Mouse (Mus musculus) neutrophil, adult 5-6 weeks (primary cell): Measurements from ENCODE around the gene Ccdc171. TPM values are rescaled to one million over a fixed set of nuclear protein-coding genes. Genes with fewer than 3 reads are reported as not detected.
"Not testable (repeated sequence)": the region's sequence is repeated elsewhere in the genome, so short reads cannot be mapped to it uniquely, and the experiment has no call there.

Source experiments
- ATAC-seq: fragments of 151-379, 151-347 bp; 2 replicates; pipeline ENCODE4 v1.8.0; 2017; ENCODE audit warnings: mild to moderate bottlenecking, moderate TSS enrichment; ENCODE audit not compliant: insufficient number of reproducible peaks, poor library complexity, low FRiP score, severe bottlenecking; ENCODE audit errors: extremely low read depth
- total RNA-seq: library from RNA; stranded (forward); fragments of 200-1000 nt; gene quantifications from 2 replicates; pipeline ENCODE4 v1.2.3, GENCODE M21; 2017

Ccdc171 gene
- total RNA-seq, 1 experiment from 2014 or later, result 22.3 TPM

DNA sequence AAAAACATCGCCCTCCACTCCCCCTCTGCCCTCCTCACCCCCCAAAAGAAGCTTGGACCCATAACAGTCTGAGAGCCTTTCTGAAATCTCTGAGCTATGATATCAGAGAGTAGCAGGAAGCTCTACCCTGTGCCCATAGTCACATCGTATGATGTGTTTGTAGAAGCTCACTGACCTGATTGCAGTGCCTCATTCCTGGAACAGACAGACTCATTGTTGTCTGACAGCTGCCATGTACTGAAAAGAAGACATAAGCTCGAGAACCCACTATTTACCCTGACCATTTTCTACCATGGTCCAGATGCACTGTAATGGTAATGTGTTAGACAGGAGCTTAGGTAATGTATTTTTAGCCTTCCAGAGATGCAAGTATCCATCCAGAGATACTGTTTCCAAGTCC is 85.8 kb downstream of the Ccdc171 start:
- no peak for ATAC-seq

DNA sequence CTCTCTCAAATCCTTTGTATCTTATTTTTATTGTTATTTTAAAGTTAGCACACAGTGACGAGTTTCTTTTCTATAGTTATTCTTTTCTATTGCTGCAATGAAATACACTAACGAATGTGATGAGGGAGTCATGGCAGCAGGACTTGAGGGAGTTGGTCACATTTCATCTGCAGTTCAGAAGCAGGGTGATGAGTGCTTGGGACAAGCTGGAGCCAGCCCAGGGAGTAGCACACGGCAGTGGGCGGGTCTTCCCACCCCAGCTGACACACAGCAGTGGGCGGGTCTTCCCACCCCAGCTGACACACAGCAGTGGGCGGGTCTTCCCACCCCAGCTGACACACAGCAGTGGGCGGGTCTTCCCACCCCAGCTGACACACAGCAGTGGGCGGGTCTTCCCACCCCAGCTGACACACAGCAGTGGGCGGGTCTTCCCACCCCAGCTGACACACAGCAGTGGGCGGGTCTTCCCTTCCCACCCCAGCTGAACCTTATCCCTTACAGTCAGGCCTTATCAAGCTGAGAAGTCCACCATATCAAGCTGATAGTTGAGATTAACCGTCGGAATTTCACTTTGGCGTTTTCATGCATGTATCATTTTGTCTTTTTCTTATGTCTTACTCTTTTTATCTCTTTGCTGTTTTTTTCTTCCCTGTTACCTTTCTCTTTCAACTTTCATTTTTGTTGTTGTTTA is 97.8 kb downstream of the Ccdc171 start:
- not testable (repeated sequence) for ATAC-seq

DNA sequence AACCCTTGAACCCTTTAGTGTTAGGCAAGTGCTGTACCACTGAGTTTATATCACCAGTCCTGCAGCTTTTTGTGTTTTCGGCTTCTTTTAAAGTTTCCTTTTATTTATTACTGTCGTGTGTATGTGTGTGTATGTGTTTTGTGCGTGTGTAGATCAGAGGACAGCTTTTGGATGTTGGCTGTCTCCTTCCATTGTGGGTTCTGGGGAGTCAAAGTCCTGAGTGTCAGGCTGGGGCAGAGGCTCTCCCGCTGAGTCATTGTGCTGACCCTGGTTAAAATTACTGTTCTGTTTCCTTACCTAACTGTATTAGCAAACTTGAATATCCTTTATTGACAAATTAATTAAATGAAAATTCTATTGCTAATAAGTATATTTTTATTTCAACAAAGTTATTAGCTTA is 98.4 kb downstream of the Ccdc171 start:
- no peak for ATAC-seq

DNA sequence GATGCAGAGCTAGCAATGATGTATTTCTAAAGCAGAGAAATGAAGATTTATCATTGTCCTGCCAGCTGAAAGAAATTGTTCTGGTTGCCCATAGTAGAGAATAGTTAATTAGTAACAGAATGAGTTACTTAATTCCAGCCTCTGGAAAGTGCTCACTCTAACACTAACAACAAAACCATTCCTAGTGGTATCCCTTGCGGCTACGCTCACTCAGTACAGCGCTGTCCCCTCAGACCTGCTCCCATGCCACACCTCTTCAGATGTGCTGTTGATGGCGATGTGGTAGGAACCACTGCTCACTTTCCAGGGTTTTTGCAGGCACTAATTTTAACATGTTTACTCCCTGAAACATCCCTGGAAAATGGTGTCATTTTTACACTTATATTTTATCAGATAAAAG is 126.1 kb downstream of the Ccdc171 start:
- ATAC-seq, result no peak

DNA sequence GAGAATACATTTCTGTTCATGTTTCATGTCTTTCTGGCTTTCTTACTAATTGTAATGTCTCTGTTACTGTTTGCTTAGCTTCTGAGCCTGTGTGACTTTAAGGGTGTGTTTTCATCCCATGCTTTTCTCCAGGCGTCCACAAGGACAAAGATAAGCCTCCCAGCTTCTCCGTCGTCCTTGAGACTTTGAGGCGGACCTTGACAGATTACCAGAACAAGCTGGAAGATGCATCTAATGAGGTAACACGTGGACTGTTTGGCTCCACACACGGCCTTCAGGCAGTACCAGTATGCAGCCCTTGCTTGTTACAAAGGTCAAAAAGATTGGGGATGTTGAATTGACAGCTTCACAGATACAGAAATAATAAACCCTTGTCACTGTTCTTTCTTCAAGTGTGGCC is 130.1 kb downstream of the Ccdc171 start:
- ATAC-seq, result no peak

DNA sequence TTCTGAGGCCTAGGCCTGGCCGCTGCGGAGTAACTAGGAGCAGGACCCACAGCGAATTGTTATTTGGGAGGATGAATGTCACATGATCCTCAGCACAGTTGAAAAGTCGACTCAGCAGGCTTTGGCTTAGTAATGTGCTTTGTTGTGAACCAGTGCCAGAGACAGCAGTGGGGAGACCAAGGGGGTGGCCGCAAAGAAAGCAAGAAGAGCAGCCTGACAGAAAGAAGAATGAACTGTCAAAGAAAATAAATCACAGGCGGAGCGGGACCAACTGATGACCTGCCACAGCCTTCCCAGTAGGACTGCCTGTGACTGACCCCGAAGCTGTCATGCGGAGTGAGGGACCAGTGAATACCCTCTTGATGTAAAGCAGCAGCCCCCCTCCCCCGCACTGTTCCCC is 131.2 kb downstream of the Ccdc171 start:
- ATAC-seq, result no peak

DNA sequence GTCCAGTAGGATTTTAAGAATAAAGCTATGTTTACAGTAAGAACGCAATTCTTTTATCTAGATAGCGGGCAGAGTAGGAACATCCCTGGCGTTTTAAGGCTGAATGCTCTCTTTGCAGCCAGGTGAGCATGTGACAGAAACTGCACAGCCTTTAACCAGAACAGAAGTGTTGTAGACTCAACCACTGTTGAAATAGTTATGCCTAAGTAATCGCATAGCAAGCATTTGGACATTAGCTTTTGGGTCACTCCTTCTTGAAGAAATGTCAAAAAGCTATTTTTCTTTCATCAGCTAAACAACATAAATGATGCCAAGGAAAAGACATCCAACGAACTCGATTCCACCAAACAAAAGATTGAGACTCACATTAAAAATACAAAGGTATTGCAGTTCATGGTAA is 131.7 kb downstream of the Ccdc171 start:
- no peak for ATAC-seq

DNA sequence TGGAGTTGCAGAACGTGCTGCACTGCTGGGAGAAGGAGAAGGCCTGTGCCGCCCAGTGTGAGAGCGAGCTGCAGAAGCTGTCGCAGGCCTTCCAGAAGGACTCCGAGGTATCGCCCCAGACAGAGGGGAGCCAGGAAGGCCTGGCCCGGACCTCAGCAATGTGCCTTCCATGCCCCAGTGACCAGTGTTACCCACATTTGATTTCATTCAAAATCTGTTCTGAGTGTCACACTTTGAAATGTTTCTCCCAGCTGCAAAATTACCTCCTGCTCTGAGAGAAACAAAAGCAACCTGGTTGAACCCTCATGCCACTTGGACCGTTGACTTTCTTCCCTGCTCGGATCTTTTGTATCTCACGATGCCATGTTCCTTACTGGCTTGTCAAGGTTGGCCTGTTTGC is 133.1 kb downstream of the Ccdc171 start:
- no peak for ATAC-seq

DNA sequence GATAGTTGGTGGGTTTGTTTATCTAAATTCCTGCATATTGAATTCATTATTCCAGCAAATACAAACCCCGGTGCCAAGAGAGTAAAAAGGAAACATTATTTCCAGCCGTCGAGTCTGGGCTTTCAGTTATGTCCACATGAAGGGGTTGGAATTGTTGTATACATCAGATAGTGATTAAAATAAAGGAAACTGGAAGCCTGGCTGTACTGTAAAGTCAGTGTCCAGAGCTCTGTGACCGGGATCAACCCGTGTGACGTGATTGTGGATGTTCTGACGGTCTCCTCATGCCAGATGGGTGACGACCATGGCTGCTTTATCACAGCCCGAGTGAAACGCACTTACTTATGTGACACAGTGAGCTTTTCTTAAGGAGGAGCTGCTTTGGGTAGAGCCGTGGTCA is 134.1 kb downstream of the Ccdc171 start:
- ATAC-seq, result no peak

DNA sequence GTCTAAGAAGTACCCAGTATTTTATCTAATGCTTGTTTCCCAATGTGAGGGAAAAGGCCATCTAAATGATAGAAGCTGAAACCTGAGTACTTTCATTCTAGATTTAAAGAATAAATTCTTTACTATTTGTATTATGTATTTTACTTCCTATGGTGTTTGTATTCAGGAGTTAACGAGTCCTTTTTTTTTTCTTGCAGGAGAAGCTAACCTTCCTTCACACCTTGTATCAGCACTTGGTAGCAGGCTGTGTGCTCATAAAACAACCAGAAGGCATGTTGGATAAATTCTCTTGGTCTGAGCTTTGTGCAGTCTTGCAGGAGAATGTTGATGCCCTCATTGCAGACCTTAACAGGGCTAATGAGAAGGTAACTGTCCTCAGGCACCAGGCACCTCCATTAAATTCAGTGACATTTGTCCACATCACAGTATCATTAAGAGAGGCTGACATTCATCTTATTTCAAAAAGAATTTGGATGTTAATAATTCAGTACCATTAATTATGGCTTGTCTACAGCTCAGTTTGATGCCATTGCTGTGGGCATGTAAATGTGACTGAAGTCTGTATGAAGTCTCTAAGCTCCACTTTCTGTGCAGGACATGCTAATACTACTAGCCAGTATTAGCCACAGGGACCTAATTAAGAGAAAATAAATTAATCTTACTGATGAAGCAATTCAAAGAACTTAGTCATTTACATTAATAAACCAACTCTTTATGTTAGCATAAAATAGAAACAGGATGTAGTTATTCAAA is 136.3 kb downstream of the Ccdc171 start:
- no peak for ATAC-seq

DNA sequence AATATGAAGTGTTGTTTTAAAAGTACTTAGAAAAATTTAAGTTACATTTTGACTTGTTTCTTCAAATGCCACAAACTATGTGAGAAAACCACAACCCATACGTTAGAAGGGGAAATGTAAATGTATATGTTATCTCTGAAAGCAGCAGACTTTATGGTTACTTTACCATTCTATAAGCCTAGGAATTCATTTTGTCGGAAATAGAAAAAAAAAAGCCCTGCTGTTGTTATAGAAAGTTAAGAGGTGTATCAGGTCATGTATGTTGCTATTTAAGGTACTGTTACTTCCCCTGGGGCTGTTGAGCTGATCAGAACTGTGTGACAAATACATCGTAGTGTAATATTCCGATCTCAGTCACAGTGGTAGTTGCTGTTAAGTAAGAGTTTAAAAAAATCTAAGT is 137.0 kb downstream of the Ccdc171 start:
- ATAC-seq, result no peak

DNA sequence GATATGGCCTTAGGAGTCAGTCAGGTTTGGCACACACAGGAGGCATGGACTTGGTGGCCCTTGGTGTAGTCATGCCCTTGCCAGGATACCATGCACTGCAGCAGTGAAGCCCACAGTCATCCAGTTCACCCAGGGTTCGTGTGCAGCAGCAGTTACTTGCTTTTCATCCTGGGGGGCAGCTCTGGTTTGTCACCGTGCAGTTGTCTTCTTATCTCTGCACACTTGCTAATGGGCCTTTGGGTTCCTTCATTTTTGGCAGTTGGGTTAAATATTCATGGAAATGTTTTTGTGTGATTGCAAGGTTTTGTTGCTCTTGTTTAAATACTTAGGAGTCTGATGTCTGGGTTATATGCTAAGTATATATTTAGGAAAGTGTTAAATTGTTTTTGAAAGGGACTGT is 144.2 kb downstream of the Ccdc171 start:
- ATAC-seq, result no peak

DNA sequence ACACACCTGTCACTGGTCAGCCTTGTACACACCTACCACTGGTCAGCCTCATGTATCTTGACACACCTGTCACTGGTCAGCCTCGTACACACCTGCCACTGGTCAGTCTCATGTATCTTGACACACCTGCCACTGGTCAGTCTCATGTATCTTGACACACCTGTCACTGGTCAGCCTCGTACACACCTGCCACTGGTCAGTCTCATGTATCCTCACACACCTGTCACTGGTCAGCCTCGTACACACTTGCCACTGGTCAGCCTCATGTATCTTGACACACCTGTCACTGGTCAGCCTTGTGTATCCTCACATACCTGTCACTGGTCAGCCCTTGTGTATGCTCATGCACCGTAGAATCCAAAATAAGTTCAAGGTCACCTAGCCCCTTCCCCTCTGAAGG is 150.0 kb downstream of the Ccdc171 start:
- ATAC-seq, result not testable (repeated sequence)

DNA sequence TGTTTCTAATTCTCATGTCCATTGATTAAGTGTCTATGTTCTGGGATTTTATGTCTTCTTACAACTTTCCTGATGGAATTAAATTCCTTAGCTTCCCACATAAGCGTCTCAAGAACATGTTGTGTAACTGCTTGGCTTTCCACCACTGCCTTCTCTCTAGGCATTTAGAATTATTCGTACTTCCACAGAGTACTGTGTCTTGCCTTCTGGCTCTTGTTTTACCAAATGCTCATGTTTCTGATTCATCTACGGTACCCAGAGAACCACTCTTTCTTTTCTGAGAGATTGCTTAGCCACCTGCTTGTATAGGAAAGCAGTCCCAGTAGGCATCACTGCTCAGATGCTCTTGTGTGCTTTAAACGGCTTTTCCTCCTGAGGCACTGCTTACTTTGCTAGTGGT is 151.1 kb downstream of the Ccdc171 start:
- no peak for ATAC-seq

DNA sequence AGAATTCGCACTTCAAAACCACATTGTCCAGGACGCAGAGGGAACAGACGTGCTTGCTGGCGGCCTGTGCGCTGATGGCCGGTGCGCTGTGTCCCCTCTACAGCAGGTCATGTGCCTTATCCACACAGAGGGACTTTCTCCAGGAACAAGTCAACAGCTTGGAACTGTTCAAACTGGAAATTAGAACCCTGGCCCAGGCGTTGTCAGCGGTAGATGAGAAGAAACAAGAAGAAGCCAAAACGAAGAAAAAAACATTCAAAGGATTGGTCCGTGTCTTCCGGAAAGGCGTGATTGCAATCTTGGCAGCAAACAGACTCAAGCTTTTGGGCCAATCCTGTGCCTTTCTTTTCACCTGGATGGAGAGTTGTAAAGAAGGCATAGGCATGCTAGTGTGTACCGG is 155.7 kb downstream of the Ccdc171 start:
- ATAC-seq, result no peak

DNA sequence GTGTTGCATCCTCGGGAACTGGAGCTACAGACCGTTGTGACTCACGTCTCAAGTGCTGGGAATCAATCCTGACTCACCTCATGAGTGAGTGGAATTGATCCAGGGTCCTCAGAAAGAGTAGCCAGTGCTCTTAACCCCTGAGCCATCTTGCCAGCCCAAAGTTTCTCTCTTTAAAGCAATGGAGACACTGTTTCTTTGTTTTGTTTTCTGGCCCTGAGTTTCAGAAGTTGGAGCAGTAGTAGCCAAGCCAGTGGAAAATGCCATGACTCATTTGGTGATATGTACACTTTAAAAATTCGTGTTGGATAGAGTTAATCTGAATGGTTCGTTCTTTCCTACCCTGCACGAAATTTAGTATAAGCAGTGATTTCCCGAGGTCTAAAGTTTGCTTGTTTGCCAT is 157.5 kb downstream of the Ccdc171 start:
- ATAC-seq, result no peak

DNA sequence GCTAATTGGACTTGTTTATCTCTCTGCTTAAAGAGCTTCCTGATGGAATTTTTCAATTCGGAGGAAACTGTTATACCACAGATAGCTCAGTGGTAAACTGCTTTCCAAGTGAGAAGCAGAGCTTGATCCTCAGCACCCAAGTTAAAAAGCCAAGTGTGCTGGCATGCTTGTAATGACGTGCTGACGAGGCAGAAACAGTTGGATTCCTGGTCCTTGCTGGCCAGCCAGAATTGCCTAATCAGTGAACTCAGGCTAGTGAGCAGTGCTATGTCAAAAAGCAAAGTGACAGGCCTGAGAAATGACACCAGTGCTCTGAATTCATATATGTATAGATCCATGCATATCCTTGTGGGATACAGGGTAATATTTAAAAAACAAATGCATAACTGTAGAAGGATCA is 174.8 kb downstream of the Ccdc171 start:
- ATAC-seq, result no peak

DNA sequence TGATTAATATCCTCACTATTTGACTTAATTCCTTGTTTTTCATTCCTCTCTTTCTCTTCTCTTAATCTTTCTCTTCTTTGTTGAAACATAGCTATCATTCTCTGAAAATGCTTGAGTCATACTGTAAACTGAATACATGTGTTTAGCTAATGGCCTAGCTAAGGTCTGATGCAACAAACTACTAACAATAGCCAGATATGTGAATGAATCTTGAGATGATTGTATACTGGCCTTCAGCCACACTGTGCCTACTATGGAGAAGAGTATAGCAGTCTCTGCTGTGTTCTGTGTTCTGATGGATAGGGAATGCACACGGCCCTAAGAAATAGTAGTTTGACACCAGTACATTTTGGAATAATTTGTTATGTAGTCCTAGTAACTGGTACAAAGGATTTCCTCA is 191.7 kb downstream of the Ccdc171 start:
- no peak for ATAC-seq

DNA sequence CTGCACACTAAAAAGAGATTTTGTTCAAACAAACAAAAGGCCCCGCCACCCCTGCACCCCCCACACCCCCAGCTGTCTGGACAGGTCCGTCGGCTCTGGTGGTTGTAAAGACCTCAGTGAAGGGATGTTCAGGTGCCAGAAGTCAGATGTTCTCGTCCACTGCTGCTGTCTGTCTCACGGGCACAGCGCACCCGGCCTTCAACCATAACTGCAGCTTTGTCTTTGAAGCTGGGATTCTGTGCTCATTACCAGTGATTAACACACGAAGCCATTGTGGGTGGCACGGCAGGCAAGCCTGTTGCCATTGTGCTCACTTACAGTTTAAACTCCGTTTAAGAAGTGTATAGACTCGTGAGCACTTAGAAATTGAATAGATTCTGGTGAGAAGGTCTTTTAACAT is 194.5 kb downstream of the Ccdc171 start:
- ATAC-seq, result no peak

DNA sequence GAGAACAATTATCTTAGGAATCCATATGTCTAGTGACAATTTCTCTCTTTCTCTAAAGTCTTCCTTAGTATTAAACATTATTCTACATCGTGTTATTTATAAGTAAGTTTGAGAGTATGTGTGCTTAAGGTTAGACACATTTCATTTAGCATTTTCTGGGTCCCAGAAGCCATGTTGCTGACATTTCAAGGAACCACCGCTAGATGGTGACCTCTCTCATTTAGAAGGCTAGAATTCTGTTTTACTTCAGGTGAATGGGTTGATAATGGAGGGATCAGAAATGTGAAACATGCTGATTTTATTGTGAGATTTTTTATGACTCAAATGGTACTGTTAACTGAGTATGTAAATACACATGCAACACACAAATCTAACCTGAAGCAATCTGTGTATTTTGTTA is 199.8 kb downstream of the Ccdc171 start:
- no peak for ATAC-seq
